Mouse (Mus musculus): ENCODE data around the gene Inpp5d. TPM values are rescaled to one million over a fixed set of nuclear protein-coding genes. Genes with fewer than 3 reads are reported as not detected.

Gene Inpp5d
- polyA plus RNA-seq, 1 experiment, result 278 TPM

- WGBS, result 96% methylated on average over 2 of the region's 2 CpGs
- DNase-seq, result no peak
- no peaks in the 10 kb centered on the region for H3K4me1 ChIP-seq (replicated peaks; ENCODE audit: control insufficient read depth, insufficient read depth, low read length)
- H3K27ac ChIP-seq (ENCODE audit: control insufficient read depth, insufficient read depth, low read length), result no peak overlapping the region
- H3K4me3 ChIP-seq (ENCODE audit: control insufficient read depth, insufficient read depth, low read length), result no peak overlapping the region
- no peaks in the 10 kb centered on the region for H3K27me3 ChIP-seq (ENCODE audit: control insufficient read depth, insufficient read depth, low read length)
- TF ChIP-seq POLR2A (IDR thresholded peaks at IDR 0.05; ENCODE audit: control insufficient read depth, extremely low read depth, insufficient read depth, low read length, poor library complexity) (no peak), CTCF (IDR thresholded peaks at IDR 0.05; ENCODE audit: borderline replicate concordance, control insufficient read depth, extremely low read depth, insufficient read depth, low read length, poor library complexity) (no peak)
- H3K36me3 ChIP-seq (ENCODE audit: control insufficient read depth, insufficient read depth, low read length), result peaks cover 67% of the 10 kb centered on the region
Measured at GRCm38 (mm10) chr1:87704230-87704629, 84.1 kb downstream of the Inpp5d start.

GRCm38 (mm10) chr1:87706361-87706760 is 86.2 kb downstream of the Inpp5d start:
- no peaks in the 10 kb centered on the region for H3K27me3 ChIP-seq (ENCODE audit: control insufficient read depth, insufficient read depth, low read length)
- WGBS, result 97% methylated on average over 3 of the region's 3 CpGs
- H3K4me1 ChIP-seq (replicated peaks; ENCODE audit: control insufficient read depth, insufficient read depth, low read length), result no peaks in the 10 kb centered on the region
- H3K36me3 ChIP-seq (ENCODE audit: control insufficient read depth, insufficient read depth, low read length), result peaks cover 56% of the 10 kb centered on the region
- no peak for DNase-seq
- no peak overlapping the region for H3K27ac ChIP-seq (ENCODE audit: control insufficient read depth, insufficient read depth, low read length)
- no peak overlapping the region for H3K4me3 ChIP-seq (ENCODE audit: control insufficient read depth, insufficient read depth, low read length)
- TF ChIP-seq CTCF (IDR thresholded peaks at IDR 0.05; ENCODE audit: borderline replicate concordance, control insufficient read depth, extremely low read depth, insufficient read depth, low read length, poor library complexity) (no peak), POLR2A (IDR thresholded peaks at IDR 0.05; ENCODE audit: control insufficient read depth, extremely low read depth, insufficient read depth, low read length, poor library complexity) (no peak)

GRCm38 (mm10) chr1:87709020-87709419 is 88.9 kb downstream of the Inpp5d start:
- Histone ChIP-seq H3K27ac (ENCODE audit: control insufficient read depth, insufficient read depth, low read length) (no peak overlapping the region), H3K4me1 (replicated peaks; ENCODE audit: control insufficient read depth, insufficient read depth, low read length) (no peaks in the 10 kb centered on the region), H3K4me3 (ENCODE audit: control insufficient read depth, insufficient read depth, low read length) (no peak overlapping the region), H3K27me3 (ENCODE audit: control insufficient read depth, insufficient read depth, low read length) (no peaks in the 10 kb centered on the region), H3K36me3 (ENCODE audit: control insufficient read depth, insufficient read depth, low read length) (peaks cover 60% of the 10 kb centered on the region)
- WGBS, result 98% methylated on average over 6 of the region's 6 CpGs
- no peak for TF ChIP-seq POLR2A (IDR thresholded peaks at IDR 0.05; ENCODE audit: control insufficient read depth, extremely low read depth, insufficient read depth, low read length, poor library complexity)
- no peak for TF ChIP-seq CTCF (IDR thresholded peaks at IDR 0.05; ENCODE audit: borderline replicate concordance, control insufficient read depth, extremely low read depth, insufficient read depth, low read length, poor library complexity)
- no peak for DNase-seq

GRCm38 (mm10) chr1:87709661-87710270 is 89.7 kb downstream of the Inpp5d start:
- Histone ChIP-seq H3K4me1 (replicated peaks; ENCODE audit: control insufficient read depth, insufficient read depth, low read length) (no peaks in the 10 kb centered on the region), H3K27ac (ENCODE audit: control insufficient read depth, insufficient read depth, low read length) (no peak overlapping the region), H3K36me3 (ENCODE audit: control insufficient read depth, insufficient read depth, low read length) (peaks cover 58% of the 10 kb centered on the region), H3K4me3 (ENCODE audit: control insufficient read depth, insufficient read depth, low read length) (no peak overlapping the region), H3K27me3 (ENCODE audit: control insufficient read depth, insufficient read depth, low read length) (no peaks in the 10 kb centered on the region)
- TF ChIP-seq POLR2A (IDR thresholded peaks at IDR 0.05; ENCODE audit: control insufficient read depth, extremely low read depth, insufficient read depth, low read length, poor library complexity), result no peak
- no peak for TF ChIP-seq CTCF (IDR thresholded peaks at IDR 0.05; ENCODE audit: borderline replicate concordance, control insufficient read depth, extremely low read depth, insufficient read depth, low read length, poor library complexity)
- 94% methylated on average over 7 of the region's 7 CpGs for WGBS
- no peak for DNase-seq

GRCm38 (mm10) chr1:87711938-87712613 is 92.0 kb downstream of the Inpp5d start:
- WGBS, result 95% methylated on average over 10 of the region's 10 CpGs
- Histone ChIP-seq H3K27ac (ENCODE audit: control insufficient read depth, insufficient read depth, low read length) (no peak overlapping the region), H3K27me3 (ENCODE audit: control insufficient read depth, insufficient read depth, low read length) (no peaks in the 10 kb centered on the region), H3K4me3 (ENCODE audit: control insufficient read depth, insufficient read depth, low read length) (no peak overlapping the region), H3K4me1 (replicated peaks; ENCODE audit: control insufficient read depth, insufficient read depth, low read length) (no peaks in the 10 kb centered on the region), H3K36me3 (ENCODE audit: control insufficient read depth, insufficient read depth, low read length) (peaks cover 44% of the 10 kb centered on the region)
- TF ChIP-seq POLR2A (IDR thresholded peaks at IDR 0.05; ENCODE audit: control insufficient read depth, extremely low read depth, insufficient read depth, low read length, poor library complexity) (no peak), CTCF (IDR thresholded peaks at IDR 0.05; ENCODE audit: borderline replicate concordance, control insufficient read depth, extremely low read depth, insufficient read depth, low read length, poor library complexity) (no peak)
- no peak for DNase-seq

GRCm38 (mm10) chr1:87712614-87712971 is 92.5 kb downstream of the Inpp5d start:
- WGBS, result 84% methylated on average over 1 of the region's 1 CpGs
- no peaks in the 10 kb centered on the region for H3K4me1 ChIP-seq (replicated peaks; ENCODE audit: control insufficient read depth, insufficient read depth, low read length)
- no peak for DNase-seq
- no peak overlapping the region for H3K27ac ChIP-seq (ENCODE audit: control insufficient read depth, insufficient read depth, low read length)
- TF ChIP-seq CTCF (IDR thresholded peaks at IDR 0.05; ENCODE audit: borderline replicate concordance, control insufficient read depth, extremely low read depth, insufficient read depth, low read length, poor library complexity), result no peak
- H3K36me3 ChIP-seq (ENCODE audit: control insufficient read depth, insufficient read depth, low read length), result peaks cover 44% of the 10 kb centered on the region
- H3K4me3 ChIP-seq (ENCODE audit: control insufficient read depth, insufficient read depth, low read length), result no peak overlapping the region
- H3K27me3 ChIP-seq (ENCODE audit: control insufficient read depth, insufficient read depth, low read length), result no peaks in the 10 kb centered on the region
